Mouse (Mus musculus) liver, adult 2 months (tissue): ENCODE measurements at regions not wholly inside any gene's neighbourhood (a gene's known extent, or its start where the extent isn't known, plus 50 kb on each side); places are given as distances from the start of the nearest gene placed in this dataset.

Experiments used
- DNase-seq: peaks from one replicate; pipeline ENCODE4 v3.0.0-alpha.2; 2011; ENCODE audit warnings: low read depth, low spot score; ENCODE audit errors: extremely low read depth
- H3K27ac ChIP-seq: fragments of 200-500 bp; replicated peaks from 2 replicates; pipeline ENCODE4 v1.5.1; 2012; ENCODE audit warnings: low read depth, mild to moderate bottlenecking, control low read depth, inconsistent platforms, low read length; ENCODE audit not compliant: insufficient read depth
- H3K27me3 ChIP-seq: fragments of 200-500 bp; 2 replicates; pipeline ENCODE4 v1.6.1; 2012; ENCODE audit warnings: mild to moderate bottlenecking, moderate library complexity, low read length, inconsistent platforms; ENCODE audit not compliant: control insufficient read depth, insufficient read depth
- H3K36me3 ChIP-seq: fragments of 200-500 bp; 2 replicates; pipeline ENCODE4 v1.6.1; 2012; ENCODE audit warnings: low read length, inconsistent platforms; ENCODE audit not compliant: control insufficient read depth, insufficient read depth
- H3K4me1 ChIP-seq: fragments of 200-500 bp; 2 replicates; pipeline ENCODE4 v1.6.1; 2011; ENCODE audit warnings: low read length; ENCODE audit not compliant: control insufficient read depth, insufficient read depth
- H3K4me3 ChIP-seq: fragments of 200-500 bp; 2 replicates; pipeline ENCODE4 v1.5.1; 2011; ENCODE audit warnings: low read depth, mild to moderate bottlenecking, control low read depth, low read length, moderate library complexity; ENCODE audit not compliant: insufficient read depth
- H3K79me2 ChIP-seq: fragments of 200-500 bp; 2 replicates; pipeline ENCODE4 v1.6.1; 2012; ENCODE audit warnings: inconsistent platforms, mild to moderate bottlenecking, low read length, moderate library complexity; ENCODE audit not compliant: control insufficient read depth, insufficient read depth
- H3K9ac ChIP-seq: fragments of 200-500 bp; 2 replicates; pipeline ENCODE4 v1.6.1; 2012; ENCODE audit warnings: low read depth, mild to moderate bottlenecking, control low read depth, inconsistent platforms, low read length
- CTCF ChIP-seq: fragments of 200-500 bp; IDR thresholded peaks from 2 replicates; pipeline ENCODE4 v1.5.1; 2011; ENCODE audit warnings: low read depth, low read length, control low read depth
- POLR2A ChIP-seq: fragments of 200-500 bp; IDR thresholded peaks from 2 replicates; pipeline ENCODE4 v1.6.1; 2011; ENCODE audit warnings: low read length, control low read depth; ENCODE audit not compliant: insufficient read depth; ENCODE audit errors: extremely low read depth
- WGBS: fragments of 180-500 bp; shearing (Covaris S2); methylation state at CpG from one replicate; pipeline ENCODE4 v1.1.7; 2018; 5-methylcytosine and 5-hydroxymethylcytosine counted together

DNA sequence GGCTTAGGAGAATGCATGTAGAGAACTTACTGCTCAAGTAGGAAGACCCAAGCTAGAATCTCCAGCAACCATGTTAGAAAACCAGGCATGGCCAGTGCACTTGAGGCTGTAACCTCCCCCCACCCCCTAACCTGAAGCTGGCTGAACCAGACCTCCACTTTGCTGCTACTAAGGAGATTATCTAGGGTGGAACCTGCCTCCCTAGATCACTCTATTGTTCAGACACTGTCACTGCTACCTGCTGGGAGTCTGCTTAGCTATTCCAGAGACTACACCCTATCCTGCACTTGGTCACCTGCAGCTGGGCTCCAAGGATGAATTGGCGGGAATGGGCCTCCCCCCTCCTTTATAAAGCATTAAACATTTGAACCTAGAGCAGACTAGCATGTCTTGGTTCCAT is 393.4 kb upstream of the 2610301B20Rik start:
- WGBS, result 91% methylated on average over 1 of the region's 1 CpGs
- TF ChIP-seq POLR2A, result no peak
- TF ChIP-seq CTCF, result no peak
- Histone ChIP-seq H3K4me3 (no peak overlapping the region), H3K9ac (no peak overlapping the region), H3K27me3 (no peaks in the 10 kb centered on the region), H3K4me1 (peaks cover 2% of the 10 kb centered on the region; the same call in 1 of the 2 replicates), H3K36me3 (no peaks in the 10 kb centered on the region), H3K79me2 (no peaks in the 10 kb centered on the region), H3K27ac (no peak overlapping the region)
- DNase-seq, result no peak

DNA sequence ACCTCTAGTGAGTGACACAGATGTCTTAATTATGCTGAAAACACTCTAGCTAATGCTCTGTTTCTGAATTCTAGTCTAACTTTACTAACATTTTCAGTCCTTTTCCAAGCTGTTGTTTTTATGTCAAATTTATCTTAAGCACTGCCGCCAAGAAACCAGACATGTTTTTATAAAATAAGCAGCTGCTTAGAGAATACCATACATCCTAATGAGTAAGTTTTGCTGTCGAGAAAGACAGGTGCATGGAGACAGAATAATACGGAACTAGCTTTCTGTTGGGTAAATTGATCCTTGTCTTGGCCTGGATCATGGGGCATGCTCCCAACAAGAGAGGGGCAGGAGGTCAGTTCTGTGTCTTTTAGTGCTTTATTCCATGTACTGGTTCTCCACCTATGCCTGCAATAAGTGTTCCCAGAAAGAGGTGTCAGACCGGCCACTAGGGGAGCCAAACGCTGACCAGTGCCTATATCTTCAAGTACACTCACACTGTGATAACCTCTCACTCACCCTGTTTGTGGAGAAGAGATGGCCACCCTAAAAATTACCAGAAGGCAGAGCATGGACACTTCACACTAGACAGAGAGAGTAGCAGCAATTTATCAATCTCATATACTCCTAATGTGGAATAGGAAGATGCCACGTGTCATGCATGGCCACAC is 366.0 kb upstream of the 2610301B20Rik start:
- no peak overlapping the region for H3K4me3 ChIP-seq
- no peaks in the 10 kb centered on the region for H3K79me2 ChIP-seq
- WGBS, result 61% methylated on average over 6 of the region's 6 CpGs
- no peaks in the 10 kb centered on the region for H3K27me3 ChIP-seq
- H3K9ac ChIP-seq, result no peak overlapping the region
- no peaks in the 10 kb centered on the region for H3K4me1 ChIP-seq
- no peaks in the 10 kb centered on the region for H3K36me3 ChIP-seq
- peak; percentile 3 for DNase-seq
- no peak overlapping the region for H3K27ac ChIP-seq
- TF ChIP-seq CTCF (peak; percentile 24; the same call in 1 of the 2 replicates), POLR2A (no peak)

DNA sequence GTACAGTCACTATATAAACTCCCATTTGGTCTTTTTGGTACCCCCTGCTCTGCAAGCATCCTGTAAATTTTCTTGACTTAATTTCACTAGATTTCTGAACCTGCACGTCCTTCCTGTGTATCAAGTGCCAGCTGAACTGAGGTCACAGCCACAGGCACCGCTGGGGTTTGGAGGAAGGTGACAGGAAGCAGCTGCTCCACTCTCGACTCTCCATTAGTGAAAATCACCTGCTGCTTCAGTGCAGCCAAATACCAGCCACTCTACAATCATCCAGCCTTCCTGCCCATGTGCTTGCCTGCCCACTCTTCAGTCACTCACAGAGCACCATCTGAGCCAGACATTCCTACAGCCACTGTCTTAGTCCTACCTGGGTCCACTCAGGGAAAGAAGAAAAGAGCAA is 364.3 kb upstream of the 2610301B20Rik start:
- no peak for DNase-seq
- H3K4me1 ChIP-seq, result no peaks in the 10 kb centered on the region
- no peaks in the 10 kb centered on the region for H3K27me3 ChIP-seq
- no peak for TF ChIP-seq CTCF
- H3K4me3 ChIP-seq, result no peak overlapping the region
- no peaks in the 10 kb centered on the region for H3K79me2 ChIP-seq
- no peak overlapping the region for H3K9ac ChIP-seq
- WGBS, result 49% methylated on average over 3 of the region's 3 CpGs
- no peak overlapping the region for H3K27ac ChIP-seq
- H3K36me3 ChIP-seq, result no peaks in the 10 kb centered on the region

DNA sequence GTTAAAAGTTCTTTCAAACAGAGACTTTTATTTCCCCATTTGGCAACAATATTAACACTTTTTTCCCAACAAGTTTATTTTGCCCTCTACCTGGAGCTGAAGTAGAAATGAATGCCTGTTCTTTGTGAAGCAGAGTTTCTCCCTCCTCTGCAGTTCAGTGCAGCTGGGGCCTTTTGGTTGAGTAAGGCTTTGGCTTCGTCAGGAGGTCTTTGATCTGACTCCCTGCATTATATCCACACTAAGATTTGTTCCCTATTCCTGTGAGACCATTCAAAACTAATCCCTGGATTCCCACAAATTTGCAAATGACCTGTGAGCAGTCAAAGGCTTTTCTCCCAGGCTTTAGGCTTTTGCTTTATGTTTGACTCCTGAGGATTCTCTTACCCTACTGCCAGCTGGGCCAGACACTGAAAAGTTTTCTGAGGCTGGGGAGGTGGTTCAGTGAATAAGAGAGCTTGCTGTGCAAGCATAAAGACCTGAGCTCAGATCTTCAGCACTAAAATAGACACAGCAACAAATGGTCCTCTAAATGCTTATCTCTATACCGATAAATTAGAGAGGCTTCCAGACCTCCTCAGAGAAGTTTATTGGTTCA is 323.5 kb upstream of the 2610301B20Rik start:
- Histone ChIP-seq H3K27me3 (no peaks in the 10 kb centered on the region), H3K79me2 (no peaks in the 10 kb centered on the region), H3K4me1 (no peaks in the 10 kb centered on the region), H3K9ac (no peak overlapping the region), H3K36me3 (no peaks in the 10 kb centered on the region), H3K4me3 (no peak overlapping the region), H3K27ac (no peak overlapping the region)
- WGBS, result 55% methylated on average over 2 of the region's 2 CpGs
- TF ChIP-seq CTCF (no peak), POLR2A (no peak)
- no peak for DNase-seq

DNA sequence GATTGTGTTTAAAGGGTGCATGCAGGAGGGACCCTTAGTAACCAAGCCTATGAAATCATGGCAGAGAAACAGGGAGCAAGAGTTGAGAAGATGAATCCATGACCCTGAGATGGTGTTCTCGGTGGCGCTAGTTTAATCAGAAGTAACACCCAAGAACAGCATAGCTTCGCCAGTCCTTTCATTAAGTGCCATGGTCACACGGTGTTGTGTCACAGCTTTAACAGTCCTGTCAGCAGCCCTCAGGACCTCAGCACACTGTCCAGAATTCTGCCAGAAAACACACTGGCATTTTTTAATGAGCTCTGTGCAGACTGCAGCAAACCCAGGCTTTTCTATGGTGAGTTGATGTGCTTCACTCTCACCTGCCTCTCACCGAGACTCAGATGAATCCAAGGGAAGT is 320.6 kb upstream of the 2610301B20Rik start:
- H3K4me3 ChIP-seq, result no peak overlapping the region
- no peaks in the 10 kb centered on the region for H3K79me2 ChIP-seq
- H3K27ac ChIP-seq, result no peak overlapping the region
- H3K9ac ChIP-seq, result no peak overlapping the region
- TF ChIP-seq POLR2A, result no peak
- TF ChIP-seq CTCF, result no peak
- no peaks in the 10 kb centered on the region for H3K36me3 ChIP-seq
- DNase-seq, result no peak
- H3K27me3 ChIP-seq, result no peaks in the 10 kb centered on the region
- no peaks in the 10 kb centered on the region for H3K4me1 ChIP-seq
- 89% methylated on average over 5 of the region's 5 CpGs for WGBS

DNA sequence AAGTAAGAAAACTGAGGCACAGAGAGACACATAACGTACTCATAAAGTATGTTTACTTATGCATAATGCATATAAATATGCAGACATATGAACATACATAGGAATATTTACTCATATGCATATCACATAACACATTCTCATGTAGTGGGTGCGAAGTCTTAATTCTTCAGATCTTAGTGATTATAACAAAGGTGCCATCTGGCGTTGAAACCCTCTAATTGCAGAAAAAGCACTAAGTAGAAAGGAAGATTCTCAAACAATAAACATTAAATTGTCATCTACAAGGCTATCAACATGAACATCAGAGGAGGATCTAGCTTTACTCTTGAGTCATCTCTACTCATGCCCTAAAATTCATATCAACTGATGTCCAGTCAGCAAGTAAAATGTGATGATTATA is 314.2 kb upstream of the 2610301B20Rik start:
- Histone ChIP-seq H3K27me3 (no peaks in the 10 kb centered on the region), H3K27ac (no peak overlapping the region), H3K36me3 (no peaks in the 10 kb centered on the region), H3K9ac (no peak overlapping the region), H3K4me3 (no peak overlapping the region), H3K4me1 (no peaks in the 10 kb centered on the region), H3K79me2 (no peaks in the 10 kb centered on the region)
- TF ChIP-seq CTCF (peak; percentile 30; the same call in 1 of the 2 replicates), POLR2A (no peak)
- peak; percentile 14 for DNase-seq
- 86% methylated on average over 3 of the region's 3 CpGs for WGBS
